Mouse (Mus musculus): ENCODE measurements around the gene Tmc7. TPM values are rescaled to one million over a fixed set of nuclear protein-coding genes. Genes with fewer than 3 reads are reported as not detected.

Gene Tmc7
- polyA plus RNA-seq (2015; fragmentation: Illumina TruSeq; extraction: RNeasy Lipid Tissue Mini Kit (QIAGEN cat#74804); ENCODE audit: insufficient read depth, low read depth, low replicate concordance): 0.46 TPM

DNA sequence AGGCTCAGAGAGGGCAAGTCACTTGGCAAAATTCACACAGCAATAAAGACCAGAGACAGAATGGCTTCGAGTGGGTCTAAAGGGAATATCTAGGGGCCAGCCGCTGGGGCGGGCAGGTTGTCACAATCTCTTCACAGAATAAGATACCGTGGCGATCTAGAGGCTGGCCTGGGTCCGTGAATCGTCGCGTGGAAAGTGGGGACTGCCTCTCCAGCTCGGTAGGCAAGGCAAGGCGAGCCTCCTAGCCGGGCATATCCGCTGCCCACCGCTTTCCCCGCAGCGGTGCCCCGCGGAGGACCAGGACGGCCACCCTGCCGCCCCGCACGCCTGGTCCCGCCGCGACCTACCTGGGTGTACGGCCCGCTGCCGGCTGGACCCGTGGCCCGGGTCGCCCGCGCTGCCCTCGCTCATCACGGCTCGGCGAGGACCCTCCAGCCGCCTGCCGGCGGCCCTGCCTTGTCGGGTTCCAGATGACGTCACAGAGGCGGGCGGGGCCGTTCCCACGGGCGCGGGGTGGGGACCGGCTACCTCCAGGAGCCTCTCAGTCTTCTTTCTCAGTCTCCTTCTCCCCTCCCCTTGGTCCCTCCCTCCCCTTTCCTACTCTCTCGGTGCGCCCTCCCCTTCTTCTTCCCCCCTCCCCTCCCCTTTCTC, at the start of gene Tmc7:
Gene Tmc7 (minus strand): TSS at position 480 of the 651 bp plus-strand sequence.

DNA sequence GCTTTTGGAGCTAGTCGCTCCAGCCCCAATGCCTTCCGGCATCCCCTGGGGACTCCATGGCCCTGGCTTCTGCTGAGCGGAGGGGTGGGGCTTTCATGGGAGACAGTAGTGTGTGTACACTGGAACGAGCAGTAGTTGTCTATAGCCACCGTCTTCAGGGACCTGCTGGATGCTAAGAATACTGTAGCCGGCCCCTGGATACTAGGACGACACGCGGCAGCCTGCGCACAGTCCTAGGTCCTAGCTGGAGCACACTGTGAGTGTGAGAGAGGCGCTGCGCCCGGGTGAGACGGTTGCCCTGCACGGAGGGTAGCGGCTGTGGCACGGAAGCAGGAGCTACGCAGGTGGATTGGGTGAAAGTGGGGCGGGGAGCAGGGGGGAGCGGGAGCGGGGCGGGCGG, 12.7 kb upstream of the Tmc7 start, which contains the start of gene Tmc5:
Gene Tmc5 (plus strand): TSS at position 97 of the 400 bp plus-strand sequence.

DNA sequence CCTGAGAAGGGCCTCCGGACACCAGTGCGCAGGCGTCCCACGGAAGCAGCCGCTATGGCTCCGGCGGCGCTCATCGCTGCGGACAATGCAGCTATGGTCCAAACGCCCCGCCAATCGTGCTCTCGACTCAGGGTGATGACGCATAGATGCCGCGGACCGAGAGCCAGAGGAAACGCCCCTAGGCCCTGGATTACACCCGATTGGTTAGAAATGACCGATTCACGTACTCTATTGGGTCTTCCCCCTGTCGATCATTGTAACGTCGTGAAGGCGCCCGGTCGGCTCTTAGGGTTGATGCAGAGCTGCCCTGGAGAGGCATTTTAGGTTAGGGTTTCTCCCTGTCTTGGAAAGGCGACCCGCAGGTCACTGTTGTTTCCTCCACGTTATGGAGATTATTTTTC, 51.4 kb downstream of the Tmc7 start, which contains the start of gene Coq7:
Gene Coq7 (minus strand): TSS at position 179 of the 401 bp plus-strand sequence.

DNA sequence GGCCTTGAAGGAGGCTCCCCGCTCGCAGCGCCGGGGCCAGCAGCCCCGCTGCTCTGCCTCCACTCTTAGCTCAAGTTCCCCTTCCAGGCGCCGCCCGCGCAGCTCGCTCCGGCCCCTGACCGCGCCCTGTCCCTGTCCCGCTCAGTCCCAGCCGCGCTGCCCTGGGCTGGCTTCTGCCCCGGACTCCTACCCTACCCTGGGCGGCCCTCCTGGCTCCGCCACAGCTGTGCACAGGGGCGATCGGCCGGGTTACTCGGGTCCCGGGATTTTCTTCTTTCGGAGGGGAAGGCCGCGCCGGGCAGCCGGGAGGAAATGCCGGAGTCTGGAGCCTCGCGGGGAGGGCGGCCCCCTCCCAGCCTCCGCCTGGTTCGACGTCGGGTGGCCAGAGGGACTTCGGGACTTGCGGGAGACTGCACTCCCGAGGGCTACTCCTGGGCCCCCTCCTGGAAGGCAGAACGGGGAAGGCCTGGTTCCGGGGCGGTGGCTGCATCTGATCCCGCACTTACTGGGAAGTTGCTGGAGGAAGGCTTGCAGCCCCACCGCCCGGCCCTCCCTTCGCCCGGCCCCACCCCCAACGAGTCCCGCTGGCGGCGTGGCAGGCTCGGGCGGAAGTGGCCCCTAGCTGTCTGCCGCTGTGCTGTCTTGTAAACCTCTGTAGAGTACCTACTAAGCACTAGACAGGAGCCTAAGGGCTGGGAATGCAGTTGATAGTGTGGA, 92.9 kb downstream of the Tmc7 start, which contains the start of gene Itpripl2:
Gene Itpripl2 (minus strand): TSS at position 545 of the 717 bp plus-strand sequence.

Other genes starting within 250 kb of the Tmc7 start
- 0.63 TPM for gene Syt17, start 136.5 kb downstream of the Tmc7 start, polyA plus RNA-seq (2015; fragmentation: Illumina TruSeq; extraction: RNeasy Lipid Tissue Mini Kit (QIAGEN cat#74804); ENCODE audit: insufficient read depth, low read depth, low replicate concordance)
- gene Itpripl2, start 92.8 kb downstream of the Tmc7 start, polyA plus RNA-seq (2015; fragmentation: Illumina TruSeq; extraction: RNeasy Lipid Tissue Mini Kit (QIAGEN cat#74804); ENCODE audit: insufficient read depth, low read depth, low replicate concordance): 5.2 TPM
- gene Coq7, start 51.4 kb downstream of the Tmc7 start, polyA plus RNA-seq (2015; fragmentation: Illumina TruSeq; extraction: RNeasy Lipid Tissue Mini Kit (QIAGEN cat#74804); ENCODE audit: insufficient read depth, low read depth, low replicate concordance): 4.2 TPM
- gene Tmc5, start 12.6 kb upstream of the Tmc7 start, polyA plus RNA-seq (2015; fragmentation: Illumina TruSeq; extraction: RNeasy Lipid Tissue Mini Kit (QIAGEN cat#74804); ENCODE audit: insufficient read depth, low read depth, low replicate concordance): not detected
- gene Gde1, start 121.0 kb upstream of the Tmc7 start, polyA plus RNA-seq (2015; fragmentation: Illumina TruSeq; extraction: RNeasy Lipid Tissue Mini Kit (QIAGEN cat#74804); ENCODE audit: insufficient read depth, low read depth, low replicate concordance): 18.4 TPM
- 3.3 TPM for gene Ccp110, start 127.8 kb upstream of the Tmc7 start, polyA plus RNA-seq (2015; fragmentation: Illumina TruSeq; extraction: RNeasy Lipid Tissue Mini Kit (QIAGEN cat#74804); ENCODE audit: insufficient read depth, low read depth, low replicate concordance)
- gene Vps35l, start 155.5 kb upstream of the Tmc7 start, polyA plus RNA-seq (2015; fragmentation: Illumina TruSeq; extraction: RNeasy Lipid Tissue Mini Kit (QIAGEN cat#74804); ENCODE audit: insufficient read depth, low read depth, low replicate concordance): 15.5 TPM

Measured in pancreas, adult 10 weeks (tissue).